Mouse (Mus musculus): ENCODE measurements around the gene Atxn7. TPM values are rescaled to one million over a fixed set of nuclear protein-coding genes. Genes with fewer than 3 reads are reported as not detected.

The Atxn7 gene
- polyA plus RNA-seq, 1 experiment from 2014 or later, result 4.8 TPM

DNA sequence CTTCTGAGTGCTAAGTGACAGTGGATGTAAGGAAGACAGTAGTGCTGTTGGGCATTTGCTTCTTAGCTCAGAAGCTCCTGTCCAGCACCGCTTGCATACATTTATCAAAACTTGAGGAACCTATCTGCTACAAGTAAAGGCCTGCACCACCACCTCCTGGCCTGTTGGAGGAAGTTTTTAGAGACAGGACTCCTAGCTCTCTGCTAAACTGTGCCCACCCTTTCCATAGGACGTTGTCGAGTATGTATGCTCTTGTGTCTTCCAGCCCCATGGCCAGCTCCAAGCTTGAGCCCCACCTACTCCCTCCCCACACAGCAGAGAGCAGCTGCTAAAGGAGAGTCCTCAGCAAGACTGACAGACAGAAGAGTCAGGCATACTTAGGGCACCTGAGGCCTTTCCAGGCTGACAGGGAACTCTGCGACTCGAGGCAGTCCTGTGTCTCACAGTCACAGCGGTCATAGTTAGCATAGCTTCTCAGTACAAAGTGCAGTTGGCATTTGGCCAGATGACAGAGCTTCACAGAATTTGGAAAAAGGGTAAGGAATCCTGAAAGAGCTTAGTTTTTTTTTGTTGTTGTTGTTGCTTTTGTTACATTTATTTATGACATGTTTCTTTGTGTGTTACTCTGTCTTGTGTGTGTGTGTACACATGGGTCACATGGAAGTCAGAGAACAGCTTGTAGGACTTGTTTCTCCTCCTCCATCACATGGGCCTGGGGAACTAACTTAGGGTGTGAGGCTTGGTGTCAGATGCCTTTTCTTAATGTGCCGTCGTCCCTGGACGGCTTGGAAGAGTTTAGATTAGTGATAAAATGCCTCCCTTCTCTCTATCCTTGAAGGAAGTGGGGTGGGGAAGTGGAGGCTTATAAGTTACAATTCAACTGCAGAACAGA, 34.2 kb downstream of the Atxn7 start:
- Histone ChIP-seq H3K4me2 (replicated peaks) (no peak overlapping the region), H3K4me3 (no peak overlapping the region), H3K36me3 (no peaks in the 10 kb centered on the region), H3K4me1 (no peaks in the 10 kb centered on the region), H3K9me3 (replicated peaks) (no peaks in the 10 kb centered on the region), H3K27ac (no peak overlapping the region), H3K9ac (no peak overlapping the region), H3K27me3 (no peaks in the 10 kb centered on the region)
- ATAC-seq (ENCODE audit: low FRiP score), result no peak
- WGBS, result 81% methylated on average over 9 of the region's 9 CpGs

DNA sequence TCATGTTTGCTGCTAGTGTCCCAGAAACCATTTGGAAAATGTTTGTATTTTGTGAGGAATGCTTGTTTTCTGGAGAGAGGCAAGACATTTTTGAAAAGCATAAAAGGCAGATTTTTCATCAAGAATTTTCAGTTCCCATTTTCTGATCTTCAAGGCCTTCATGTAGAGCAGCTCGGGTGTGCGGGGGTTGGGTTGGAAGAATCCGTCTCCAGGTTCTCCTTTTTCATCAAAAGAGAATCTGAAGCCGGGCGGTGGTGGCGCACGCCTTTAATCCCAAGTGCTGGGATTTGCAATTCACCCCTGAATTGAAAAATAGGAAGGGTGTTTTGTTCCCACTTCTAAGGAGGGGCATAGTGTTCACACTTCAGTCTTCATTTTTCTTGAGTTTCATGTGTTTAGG, 41.5 kb downstream of the Atxn7 start:
- H3K27me3 ChIP-seq, result no peaks in the 10 kb centered on the region
- no peak overlapping the region for H3K27ac ChIP-seq
- H3K36me3 ChIP-seq, result no peaks in the 10 kb centered on the region
- 89% methylated on average over 7 of the region's 7 CpGs for WGBS
- no peak overlapping the region for H3K9ac ChIP-seq
- ATAC-seq (ENCODE audit: low FRiP score), result no peak
- no peak overlapping the region for H3K4me2 ChIP-seq (replicated peaks)
- H3K4me1 ChIP-seq, result no peaks in the 10 kb centered on the region
- H3K4me3 ChIP-seq, result no peak overlapping the region
- H3K9me3 ChIP-seq (replicated peaks), result no peaks in the 10 kb centered on the region

DNA sequence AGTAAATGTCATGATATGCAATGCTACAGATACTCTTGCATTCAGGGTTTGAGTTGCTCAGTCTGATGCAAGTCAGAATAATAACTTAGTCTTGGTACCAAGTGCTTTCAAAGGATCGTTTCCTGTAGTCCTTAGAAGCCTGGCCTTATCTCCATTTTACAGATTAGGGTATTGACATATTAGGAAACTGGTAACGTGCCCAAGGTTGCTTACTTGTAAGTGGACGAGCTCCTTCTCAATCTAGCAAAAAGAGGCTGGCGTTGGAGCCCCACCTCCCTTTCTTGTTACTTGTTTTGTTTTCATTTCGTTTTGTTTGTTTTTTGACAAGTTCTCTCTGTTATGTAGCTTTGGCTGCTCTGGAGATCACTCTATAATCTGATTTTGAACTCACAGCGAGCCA, 48.5 kb downstream of the Atxn7 start:
- no peak for ATAC-seq (ENCODE audit: low FRiP score)
- no peak overlapping the region for H3K9ac ChIP-seq
- H3K27ac ChIP-seq, result no peak overlapping the region
- WGBS, result 81% methylated on average over 6 of the region's 6 CpGs
- H3K9me3 ChIP-seq (replicated peaks), result no peaks in the 10 kb centered on the region
- H3K4me3 ChIP-seq, result no peak overlapping the region
- H3K36me3 ChIP-seq, result no peaks in the 10 kb centered on the region
- no peaks in the 10 kb centered on the region for H3K27me3 ChIP-seq
- H3K4me1 ChIP-seq, result peaks cover 12% of the 10 kb centered on the region
- no peak overlapping the region for H3K4me2 ChIP-seq (replicated peaks)

DNA sequence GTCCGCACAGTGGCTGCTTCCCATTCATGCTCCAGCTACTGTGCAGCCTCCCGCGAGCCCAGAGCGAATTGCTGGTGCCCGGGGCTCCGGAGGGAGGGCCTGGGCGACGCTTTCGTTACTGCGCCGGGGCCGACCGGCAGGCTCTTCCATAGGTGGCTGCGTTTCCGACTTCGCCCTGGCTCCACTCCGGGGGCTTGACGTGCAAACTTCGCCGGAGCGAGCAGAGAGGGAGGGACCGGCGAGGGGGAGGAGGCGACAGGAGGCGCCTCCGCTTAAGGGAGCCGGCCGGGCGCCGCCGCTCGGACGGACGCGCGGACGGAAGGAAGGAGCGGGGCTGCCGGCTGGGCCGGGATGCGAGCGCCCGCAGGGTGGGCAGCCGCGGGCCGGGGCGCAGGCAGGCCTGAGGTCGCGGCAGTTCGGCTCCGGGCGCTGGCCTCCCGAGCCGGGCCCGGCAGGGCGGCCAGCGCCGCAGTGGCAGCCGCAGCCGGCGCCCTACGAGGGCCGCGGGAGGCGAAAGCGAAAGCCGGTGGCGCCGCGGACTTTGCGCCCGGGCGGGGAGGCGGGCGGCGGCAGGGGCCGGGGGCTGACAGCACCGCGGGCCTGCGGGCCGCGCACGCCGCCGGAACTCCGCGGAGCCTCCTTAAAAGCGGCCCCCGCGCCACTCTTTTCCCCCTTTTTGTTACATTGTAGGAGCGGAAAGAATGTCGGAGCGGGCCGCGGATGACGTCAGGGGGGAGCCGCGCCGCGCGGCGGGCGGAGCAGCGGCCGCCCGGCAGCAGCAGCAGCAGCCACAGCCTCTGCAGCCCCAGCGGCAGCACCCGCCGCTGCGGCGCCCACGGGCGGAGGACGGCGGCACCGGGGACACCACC, 51.4 kb downstream of the Atxn7 start:
- peaks cover 12% of the 10 kb centered on the region for H3K4me1 ChIP-seq
- H3K9me3 ChIP-seq (replicated peaks), result no peaks in the 10 kb centered on the region
- WGBS, result under 1% methylated on average over 95 of the region's 116 CpGs
- no peaks in the 10 kb centered on the region for H3K36me3 ChIP-seq
- peak; percentile 93 for ATAC-seq (ENCODE audit: low FRiP score)
- peak overlapping the region; percentile 88 for H3K4me3 ChIP-seq
- peak overlapping the region; percentile 99 for H3K27ac ChIP-seq
- H3K27me3 ChIP-seq, result no peaks in the 10 kb centered on the region
- H3K4me2 ChIP-seq (replicated peaks), result peak overlapping the region; percentile 80
- H3K9ac ChIP-seq, result peak overlapping the region; percentile 97

DNA sequence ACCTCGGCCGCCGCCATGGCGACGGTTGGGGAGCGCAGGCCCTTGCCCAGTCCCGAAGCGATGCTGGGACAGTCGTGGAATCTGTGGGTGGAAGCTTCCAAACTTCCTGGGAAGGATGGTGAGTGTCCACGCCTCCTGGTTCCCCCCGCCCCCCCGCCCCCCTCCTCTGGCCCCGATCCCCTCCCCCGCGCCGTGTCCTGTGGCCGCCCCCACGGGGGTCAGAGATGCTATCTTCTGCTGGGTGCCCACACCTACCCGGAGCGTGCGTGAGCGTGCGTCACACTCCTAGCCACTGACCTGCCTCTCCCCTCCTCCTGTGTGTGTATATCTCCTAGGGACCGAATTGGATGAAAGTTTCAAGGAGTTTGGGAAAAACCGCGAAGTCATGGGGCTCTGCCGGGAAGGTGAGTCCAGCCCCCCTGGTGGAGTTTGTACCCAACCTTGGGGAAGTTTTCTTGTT, 52.0 kb downstream of the Atxn7 start:
- no peaks in the 10 kb centered on the region for H3K36me3 ChIP-seq
- peak overlapping the region; percentile 99 for H3K27ac ChIP-seq
- no peaks in the 10 kb centered on the region for H3K9me3 ChIP-seq (replicated peaks)
- no peaks in the 10 kb centered on the region for H3K27me3 ChIP-seq
- peaks cover 12% of the 10 kb centered on the region for H3K4me1 ChIP-seq
- H3K9ac ChIP-seq, result peak overlapping the region; percentile 97
- peak; percentile 74 for ATAC-seq (ENCODE audit: low FRiP score)
- H3K4me3 ChIP-seq, result peak overlapping the region; percentile 88
- peak overlapping the region; percentile 80 for H3K4me2 ChIP-seq (replicated peaks)
- 0% methylated on average over 26 of the region's 27 CpGs for WGBS

DNA sequence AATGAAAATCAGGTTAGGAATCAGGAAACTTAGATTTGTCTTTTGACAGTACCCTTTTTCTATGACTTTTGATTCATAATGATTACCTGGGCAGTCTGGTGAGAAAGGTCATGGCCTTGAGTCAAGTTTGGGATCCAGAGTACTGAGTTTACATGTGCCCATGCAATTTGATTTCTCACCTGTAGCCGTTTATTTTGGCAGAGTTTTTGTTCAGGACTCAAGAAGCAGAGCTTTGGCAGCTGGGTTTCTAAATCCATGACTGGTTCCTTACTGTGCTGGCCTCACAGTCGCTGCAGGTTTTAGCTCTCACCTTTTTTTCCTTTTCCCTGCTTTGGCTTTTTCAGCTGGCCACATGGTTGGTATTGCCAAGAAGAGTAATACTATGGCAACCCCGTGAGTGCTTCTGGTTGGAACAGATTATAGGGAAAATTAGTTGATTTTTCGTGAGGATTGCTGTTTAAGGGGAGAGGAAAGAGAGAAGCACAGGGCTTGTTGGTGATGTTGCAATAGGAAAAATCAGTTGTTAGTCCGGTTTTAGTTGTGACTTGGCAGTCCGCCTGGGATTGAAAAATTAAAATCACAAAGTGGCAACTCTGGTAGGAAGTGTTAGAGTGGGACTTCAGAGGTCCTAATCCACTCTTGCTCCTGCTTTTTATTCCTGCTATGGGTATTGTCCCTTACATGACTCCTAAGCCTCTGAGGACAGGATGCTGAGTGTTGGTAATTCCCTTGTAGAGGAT, 53.6 kb downstream of the Atxn7 start:
- Histone ChIP-seq H3K9ac (no peak overlapping the region), H3K4me2 (replicated peaks) (no peak overlapping the region), H3K9me3 (replicated peaks) (no peaks in the 10 kb centered on the region), H3K4me1 (peaks cover 12% of the 10 kb centered on the region), H3K36me3 (no peaks in the 10 kb centered on the region), H3K4me3 (no peak overlapping the region), H3K27ac (no peak overlapping the region), H3K27me3 (no peaks in the 10 kb centered on the region)
- ATAC-seq (ENCODE audit: low FRiP score), result no peak
- 85% methylated on average over 6 of the region's 6 CpGs for WGBS

DNA sequence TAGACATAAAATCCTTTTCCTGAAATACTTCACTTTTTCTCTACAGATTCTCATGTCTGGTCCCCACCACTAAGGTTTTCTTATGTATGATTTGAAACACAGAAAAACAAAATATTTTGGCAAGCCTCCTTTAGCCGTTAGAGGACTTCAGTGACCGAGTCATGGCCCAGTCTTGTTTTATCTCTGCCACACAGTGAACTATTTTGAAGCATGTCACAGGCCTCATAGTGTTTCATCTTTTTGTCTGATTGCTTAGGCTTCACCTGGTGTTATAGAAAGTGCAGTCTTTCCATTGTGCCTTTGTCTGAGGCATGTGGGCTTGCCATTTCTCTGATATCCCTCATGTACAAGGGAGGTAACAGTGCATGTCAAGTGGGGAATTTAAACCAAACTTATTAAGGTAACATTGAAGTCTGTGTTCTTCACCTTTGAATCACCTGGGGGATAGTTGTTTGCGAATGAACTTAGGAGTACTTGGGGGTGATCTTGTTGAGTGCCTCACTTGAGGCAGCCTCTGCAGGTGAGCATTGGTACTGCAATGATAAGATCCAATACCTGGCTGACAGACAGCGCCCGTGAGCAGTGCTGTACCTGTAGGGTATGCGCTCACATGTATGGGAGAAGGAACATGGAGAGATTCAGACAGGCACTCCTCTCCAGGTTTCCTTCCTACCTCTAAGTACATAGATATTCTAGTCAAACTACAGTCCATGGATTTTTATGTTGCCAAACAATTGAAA, 58.1 kb downstream of the Atxn7 start:
- H3K9ac ChIP-seq, result no peak overlapping the region
- no peak overlapping the region for H3K4me2 ChIP-seq (replicated peaks)
- no peaks in the 10 kb centered on the region for H3K9me3 ChIP-seq (replicated peaks)
- no peak overlapping the region for H3K27ac ChIP-seq
- no peak overlapping the region for H3K4me3 ChIP-seq
- ATAC-seq (ENCODE audit: low FRiP score), result no peak
- WGBS, result 83% methylated on average over 6 of the region's 6 CpGs
- no peaks in the 10 kb centered on the region for H3K27me3 ChIP-seq
- H3K4me1 ChIP-seq, result no peaks in the 10 kb centered on the region
- H3K36me3 ChIP-seq, result no peaks in the 10 kb centered on the region

DNA sequence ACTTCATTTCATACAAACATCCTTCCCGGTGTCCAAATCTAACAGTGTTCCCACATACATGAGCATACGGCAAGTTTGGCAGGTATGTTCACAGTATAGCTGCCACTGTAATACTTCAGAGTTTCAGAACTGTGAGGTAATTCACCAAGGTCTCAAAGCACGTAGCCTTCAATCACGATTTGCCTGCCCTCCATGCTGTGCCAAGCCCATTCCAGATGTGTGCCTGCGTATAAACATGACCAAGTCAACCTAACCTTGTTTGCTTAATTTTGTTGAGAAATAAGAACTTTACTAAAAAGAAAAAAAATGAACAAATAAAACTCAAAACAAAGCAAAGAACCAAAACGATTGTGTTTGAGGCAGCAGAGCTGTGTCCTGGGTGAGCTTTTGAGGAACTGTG, 60.0 kb downstream of the Atxn7 start:
- Histone ChIP-seq H3K4me3 (no peak overlapping the region), H3K4me2 (replicated peaks) (no peak overlapping the region), H3K4me1 (no peaks in the 10 kb centered on the region), H3K9me3 (replicated peaks) (no peaks in the 10 kb centered on the region), H3K36me3 (no peaks in the 10 kb centered on the region), H3K27ac (no peak overlapping the region), H3K27me3 (no peaks in the 10 kb centered on the region), H3K9ac (no peak overlapping the region)
- ATAC-seq (ENCODE audit: low FRiP score), result no peak
- 94% methylated on average over 6 of the region's 6 CpGs for WGBS

DNA sequence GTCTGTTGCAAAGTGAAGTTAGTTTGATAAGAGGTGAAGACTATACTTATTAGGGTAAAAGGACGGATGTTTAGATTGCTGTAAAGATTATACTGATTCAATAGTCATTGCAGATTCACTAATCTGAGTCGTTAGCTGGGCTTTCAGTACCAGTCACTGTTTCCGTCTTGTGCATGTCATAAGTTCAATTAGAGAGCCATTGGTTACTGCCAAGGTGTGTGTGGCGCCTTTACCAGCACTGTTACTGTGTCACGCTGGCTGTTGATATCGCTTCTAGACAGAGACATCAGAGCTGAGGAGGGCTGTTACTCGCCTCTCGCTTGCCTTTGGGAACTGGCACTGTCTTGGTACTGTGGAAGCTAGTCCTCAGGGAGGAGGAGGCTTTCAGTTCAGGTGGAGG, 64.6 kb downstream of the Atxn7 start:
- no peak for ATAC-seq (ENCODE audit: low FRiP score)
- Histone ChIP-seq H3K9me3 (replicated peaks) (no peaks in the 10 kb centered on the region), H3K27ac (no peak overlapping the region), H3K9ac (no peak overlapping the region), H3K4me2 (replicated peaks) (no peak overlapping the region), H3K27me3 (no peaks in the 10 kb centered on the region), H3K4me1 (no peaks in the 10 kb centered on the region), H3K4me3 (no peak overlapping the region), H3K36me3 (no peaks in the 10 kb centered on the region)
- WGBS, result 92% methylated on average over 8 of the region's 8 CpGs

DNA sequence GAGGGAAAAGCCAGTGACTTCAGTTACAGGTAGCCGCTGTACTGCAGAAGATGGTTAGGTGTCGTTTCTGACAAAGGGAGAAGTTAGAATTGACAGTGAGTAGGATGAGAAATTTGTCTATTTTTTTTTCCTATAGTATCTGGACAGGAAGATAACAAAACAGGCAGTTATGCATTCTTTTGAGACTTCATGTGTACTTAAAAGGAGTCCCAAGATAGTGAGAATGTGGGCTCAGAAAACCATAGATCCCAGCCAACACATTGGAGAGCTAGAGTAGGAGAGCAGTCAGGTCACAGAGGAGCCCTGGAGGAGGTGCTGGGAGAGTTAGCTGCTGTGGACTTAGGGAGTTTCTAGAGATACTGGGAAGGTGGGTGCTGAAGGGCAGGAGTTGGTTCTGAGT, 69.4 kb downstream of the Atxn7 start:
- H3K9me3 ChIP-seq (replicated peaks), result no peaks in the 10 kb centered on the region
- H3K4me3 ChIP-seq, result no peak overlapping the region
- no peaks in the 10 kb centered on the region for H3K27me3 ChIP-seq
- 94% methylated on average over 2 of the region's 2 CpGs for WGBS
- H3K9ac ChIP-seq, result no peak overlapping the region
- no peaks in the 10 kb centered on the region for H3K4me1 ChIP-seq
- ATAC-seq (ENCODE audit: low FRiP score), result no peak
- H3K4me2 ChIP-seq (replicated peaks), result no peak overlapping the region
- no peaks in the 10 kb centered on the region for H3K36me3 ChIP-seq
- no peak overlapping the region for H3K27ac ChIP-seq

DNA sequence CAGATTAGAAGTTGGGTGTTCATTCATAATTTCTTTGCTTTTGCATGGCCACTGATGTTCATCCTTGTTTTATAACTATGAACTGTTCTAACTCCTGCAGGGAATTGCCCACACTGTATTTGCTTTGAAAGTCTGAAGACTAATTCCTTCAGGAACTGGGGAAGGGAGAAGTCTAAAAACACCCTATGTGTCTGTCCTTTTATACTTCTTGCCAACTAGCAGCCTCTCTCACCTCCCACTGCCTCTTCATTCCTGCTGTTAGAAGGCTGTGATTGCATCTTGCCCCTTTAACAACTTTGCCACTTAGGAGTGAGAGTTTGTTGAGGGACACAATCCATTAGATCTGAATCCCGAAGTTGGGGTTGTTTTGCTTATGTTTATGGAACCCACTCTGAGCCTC, 71.6 kb downstream of the Atxn7 start:
- Histone ChIP-seq H3K36me3 (no peaks in the 10 kb centered on the region), H3K4me1 (no peaks in the 10 kb centered on the region), H3K9ac (no peak overlapping the region), H3K27ac (no peak overlapping the region), H3K27me3 (no peaks in the 10 kb centered on the region), H3K9me3 (replicated peaks) (no peaks in the 10 kb centered on the region), H3K4me3 (no peak overlapping the region), H3K4me2 (replicated peaks) (no peak overlapping the region)
- 92% methylated on average over 1 of the region's 1 CpGs for WGBS
- ATAC-seq (ENCODE audit: low FRiP score), result no peak
